Mouse (Mus musculus) layer of hippocampus, adult 8-10 months (tissue): ENCODE data around the gene Nkx1-1. TPM values are rescaled to one million over a fixed set of nuclear protein-coding genes. Genes with fewer than 3 reads are reported as not detected.
A peak's percentile ranks its signal among the peaks of the same experiment; 100 is the strongest.

Experiments
- DNase-seq, 2 experiments: peaks; one replicate each; pipeline ENCODE4 v3.0.0; 2022; ENCODE audit warnings: low spot score in 2 of 2
- total RNA-seq, 4 experiments: library from RNA; stranded (reverse); gene quantifications; 2 replicates each; pipeline ENCODE4 v1.2.4; 2022

Gene Nkx1-1
- not detected for total RNA-seq

GRCm38 (mm10) chr5:33433201-33434138, at the start of gene Nkx1-1:
TSS of gene Nkx1-1 (minus strand) at chr5:33433976.
- no peak for DNase-seq

DNA sequence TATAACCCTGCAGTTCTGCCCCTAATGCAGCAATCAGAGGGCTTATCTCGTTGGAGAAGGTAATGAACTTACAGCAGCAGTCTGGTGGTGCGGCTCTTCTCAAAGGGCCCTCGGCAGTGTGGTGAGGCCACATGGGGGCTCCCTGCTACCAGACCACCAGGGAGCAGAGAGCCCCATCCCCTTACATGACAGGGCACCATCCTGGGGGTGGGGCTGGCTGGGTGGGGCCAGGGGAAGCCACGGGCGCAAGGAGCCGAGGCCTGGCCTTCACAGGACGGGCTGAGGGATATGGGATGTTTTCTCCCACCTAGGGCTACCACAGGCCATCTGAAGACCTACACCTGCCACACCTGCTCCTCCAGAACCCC, 47.5 kb upstream of the Nkx1-1 start:
- DNase-seq = no peak

DNA sequence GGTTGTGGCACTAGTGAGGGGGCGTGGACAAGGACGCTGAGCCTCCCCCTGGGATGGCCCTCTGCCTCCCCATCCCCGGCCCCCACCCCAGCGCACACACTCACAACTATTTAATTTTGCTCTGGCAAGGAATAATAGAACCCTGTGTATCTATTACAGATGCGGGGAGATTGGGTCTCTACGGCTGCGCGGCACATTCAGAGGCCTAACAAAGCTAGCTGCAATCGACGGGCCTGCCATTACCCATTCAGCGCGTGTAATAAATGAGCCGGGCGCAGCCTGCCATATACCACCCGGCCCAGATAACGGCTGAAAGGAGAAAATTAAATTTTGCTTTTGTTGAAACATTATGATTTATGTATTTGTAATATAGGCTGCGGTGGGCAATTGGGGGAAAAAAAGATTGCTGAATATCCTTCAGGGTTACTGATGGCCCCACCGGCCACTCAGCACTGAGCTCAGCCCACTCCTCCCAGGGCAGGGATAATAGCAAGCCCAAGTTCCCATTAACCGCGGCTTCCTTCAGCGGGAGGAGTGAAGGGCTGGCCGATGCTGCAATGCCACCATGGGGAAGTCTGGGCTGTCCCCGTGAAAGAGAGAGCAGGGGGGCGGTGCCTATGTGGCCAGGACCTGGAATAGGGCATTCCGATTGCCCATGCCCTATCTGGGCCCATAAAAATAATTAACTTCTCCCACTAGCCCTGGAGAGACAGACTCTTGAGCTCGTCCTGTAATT, 47.0 kb upstream of the Nkx1-1 start:
- DNase-seq = no peak

- no peak for DNase-seq
Observed at GRCm38 (mm10) chr5:33465464-33465863, 31.7 kb upstream of the Nkx1-1 start.

- no peak for DNase-seq
Observed at GRCm38 (mm10) chr5:33464390-33464789, 30.6 kb upstream of the Nkx1-1 start.

DNA sequence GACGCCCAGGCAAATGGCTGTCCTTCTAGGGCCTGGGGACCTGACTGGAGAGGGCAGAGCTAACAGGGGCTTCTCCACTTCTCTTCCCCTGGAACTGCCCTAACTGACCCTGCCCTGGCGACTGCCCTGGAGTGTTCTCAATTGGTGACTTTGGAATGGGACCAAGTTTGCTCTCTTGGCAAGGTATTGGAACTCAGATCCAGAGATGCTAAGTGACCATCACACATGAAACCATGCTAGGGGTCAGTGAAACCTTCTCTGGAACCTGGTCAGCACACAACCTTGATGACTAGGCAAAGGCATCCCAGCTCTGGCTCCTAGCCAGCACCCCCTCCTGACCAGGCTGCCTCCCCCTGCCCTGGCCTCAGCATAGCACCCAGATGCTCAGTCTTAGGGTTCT, 25.3 kb upstream of the Nkx1-1 start:
- DNase-seq = no peak

DNA sequence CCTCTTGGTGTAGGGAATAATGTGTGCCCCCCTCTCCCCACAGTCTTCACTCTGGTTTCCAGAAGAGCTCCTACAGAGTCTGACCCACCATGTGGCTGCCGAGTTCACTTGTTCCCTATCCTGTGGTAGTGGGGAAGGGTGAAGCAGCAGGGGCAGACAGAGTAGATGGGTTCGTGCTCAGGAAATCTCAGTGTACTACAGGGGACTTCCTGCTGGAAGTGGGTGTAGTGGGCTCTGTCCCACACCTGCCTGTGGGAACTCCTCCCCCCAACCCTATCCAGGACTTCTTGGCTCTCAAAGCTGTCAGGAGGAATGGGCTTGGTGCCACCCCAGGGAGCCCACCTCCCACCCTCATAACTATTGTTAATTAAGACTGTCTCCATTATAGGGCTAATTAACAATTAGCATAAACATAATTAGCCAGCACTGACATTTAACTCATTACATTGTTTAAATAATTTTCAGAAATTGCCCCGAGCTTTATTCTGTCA, 24.4 kb upstream of the Nkx1-1 start:
- no peak for DNase-seq

- no peak for DNase-seq
Observed at GRCm38 (mm10) chr5:33455737-33456136, 22.0 kb upstream of the Nkx1-1 start.

DNA sequence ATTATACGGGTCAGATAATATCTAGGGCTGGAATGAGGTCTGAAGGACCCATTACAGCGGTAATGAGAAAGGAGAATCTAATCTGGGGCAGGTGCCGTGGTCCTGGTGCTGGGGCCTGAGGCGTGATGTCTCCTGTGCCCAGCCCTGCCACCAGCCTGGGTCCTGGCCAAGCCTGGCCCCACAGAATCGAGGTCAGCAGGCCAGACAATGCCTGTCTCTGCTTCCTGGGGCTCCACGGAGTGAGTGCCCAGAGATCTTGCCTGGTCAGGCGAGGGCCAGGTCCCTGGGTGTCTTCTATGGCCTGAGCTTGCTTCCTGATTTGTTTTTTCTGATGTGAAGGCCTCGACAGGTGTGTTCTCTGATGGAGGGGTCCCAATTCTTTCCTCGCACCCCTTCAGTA, 10.0 kb upstream of the Nkx1-1 start:
- DNase-seq = no peak

DNA sequence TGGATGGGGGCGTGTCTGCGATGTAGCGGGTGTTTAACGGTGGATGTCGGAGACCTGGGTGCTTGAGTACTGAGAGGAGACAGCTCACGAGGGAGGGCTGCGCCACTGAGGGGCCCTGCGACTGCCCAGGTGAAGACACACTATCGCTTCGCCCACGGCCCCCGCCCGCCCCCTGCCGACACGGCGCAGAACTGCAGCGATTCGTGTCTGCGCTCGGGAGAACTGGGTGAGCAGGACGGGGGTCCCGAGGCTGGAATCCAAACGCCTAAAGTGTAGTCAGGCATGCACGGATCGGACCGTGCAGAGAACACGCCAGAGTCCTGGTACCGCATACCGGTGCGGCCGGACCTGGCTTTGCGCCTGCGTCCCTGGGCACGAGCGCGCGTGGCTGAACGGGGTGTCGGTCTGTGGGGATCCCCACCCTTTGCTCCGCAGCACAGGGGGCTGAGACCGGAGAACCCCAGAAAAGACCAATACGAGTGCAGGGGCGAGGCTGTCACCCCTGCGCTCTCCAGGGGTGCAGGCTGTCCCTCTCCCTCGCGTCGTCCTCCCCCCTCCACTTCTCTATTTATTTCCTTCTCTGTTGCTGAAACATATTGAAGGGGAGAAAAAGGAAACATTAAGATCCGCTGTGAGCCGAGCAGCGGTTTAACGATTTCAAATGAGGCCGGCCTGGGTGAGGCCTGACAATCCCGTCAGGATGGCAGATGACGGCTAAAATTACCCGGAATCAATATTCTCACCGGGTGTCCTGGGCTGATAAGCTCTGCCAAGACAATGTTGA, 9.3 kb upstream of the Nkx1-1 start:
- DNase-seq = peak in 1 of 2 experiments; percentile 30

- peak; percentile 12 to 64 for DNase-seq
Observed at GRCm38 (mm10) chr5:33438214-33438613, 4.4 kb upstream of the Nkx1-1 start.

GRCm38 (mm10) chr5:33435941-33436340, 2.2 kb upstream of the Nkx1-1 start:
- no peak for DNase-seq

DNA sequence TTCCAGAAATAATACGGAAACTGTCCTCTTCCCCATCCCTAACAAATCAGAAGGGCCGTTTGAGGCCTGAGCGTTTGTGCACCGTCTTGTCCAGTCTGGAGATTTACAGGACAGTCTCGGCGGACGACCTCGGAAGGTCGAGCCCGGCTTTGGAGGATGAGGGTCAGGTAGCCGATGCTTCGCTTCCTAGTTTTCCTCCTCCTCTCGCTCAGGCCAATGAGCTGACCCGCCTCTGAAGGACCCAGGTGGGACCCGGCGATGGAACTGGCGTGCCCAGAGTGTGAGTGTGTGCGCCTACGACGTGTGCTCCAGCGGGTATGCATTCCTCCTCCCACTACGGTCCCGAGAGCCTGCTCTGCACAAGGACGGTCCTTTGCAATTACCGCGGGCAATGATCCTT, 1.4 kb upstream of the Nkx1-1 start:
- no peak for DNase-seq

DNA sequence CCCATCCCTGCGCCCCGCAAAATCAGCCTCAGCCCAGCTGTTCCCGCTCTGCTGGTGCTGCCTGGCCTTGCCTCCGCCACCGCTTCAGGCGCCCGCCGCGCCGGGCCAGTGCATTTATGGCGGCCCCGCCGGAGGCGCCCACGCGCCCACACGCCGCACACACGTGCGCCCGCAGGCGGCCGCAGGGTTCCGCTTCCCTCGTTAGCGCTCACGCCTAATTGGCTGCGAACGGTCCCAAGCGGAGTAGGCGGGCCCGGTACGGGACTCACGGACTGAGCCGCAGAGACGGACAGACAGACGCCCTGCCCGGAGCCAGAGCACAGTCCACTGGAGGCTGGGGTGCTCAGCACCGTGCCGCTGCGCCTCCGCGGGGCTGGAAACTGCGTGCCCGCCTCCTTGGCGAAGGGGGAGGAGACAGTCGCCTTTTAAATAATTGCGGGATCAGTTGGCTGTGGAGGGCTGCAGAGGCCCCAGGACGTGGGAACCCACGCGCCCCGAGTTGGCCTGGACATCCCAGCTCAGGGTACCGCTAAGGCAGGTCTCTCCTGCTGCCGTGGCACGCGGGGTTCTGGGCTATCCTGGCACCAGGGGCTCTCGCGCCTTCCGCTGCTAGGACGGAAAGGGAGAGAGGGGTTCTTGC, 485 bp upstream of the Nkx1-1 start:
- no peak for DNase-seq

GRCm38 (mm10) chr5:33432057-33432935, 1.5 kb downstream of the Nkx1-1 start:
- DNase-seq = no peak

GRCm38 (mm10) chr5:33431173-33432005, 2.4 kb downstream of the Nkx1-1 start:
- DNase-seq = no peak

- no peak for DNase-seq
Observed at GRCm38 (mm10) chr5:33430511-33431172, 3.1 kb downstream of the Nkx1-1 start.

GRCm38 (mm10) chr5:33430106-33430505, 3.7 kb downstream of the Nkx1-1 start:
- DNase-seq = no peak

- DNase-seq = no peak
Observed at GRCm38 (mm10) chr5:33427461-33427860, 6.3 kb downstream of the Nkx1-1 start.
